Mouse (Mus musculus): Measurements from ENCODE around the gene Fam98a.

The Fam98a gene

DNA sequence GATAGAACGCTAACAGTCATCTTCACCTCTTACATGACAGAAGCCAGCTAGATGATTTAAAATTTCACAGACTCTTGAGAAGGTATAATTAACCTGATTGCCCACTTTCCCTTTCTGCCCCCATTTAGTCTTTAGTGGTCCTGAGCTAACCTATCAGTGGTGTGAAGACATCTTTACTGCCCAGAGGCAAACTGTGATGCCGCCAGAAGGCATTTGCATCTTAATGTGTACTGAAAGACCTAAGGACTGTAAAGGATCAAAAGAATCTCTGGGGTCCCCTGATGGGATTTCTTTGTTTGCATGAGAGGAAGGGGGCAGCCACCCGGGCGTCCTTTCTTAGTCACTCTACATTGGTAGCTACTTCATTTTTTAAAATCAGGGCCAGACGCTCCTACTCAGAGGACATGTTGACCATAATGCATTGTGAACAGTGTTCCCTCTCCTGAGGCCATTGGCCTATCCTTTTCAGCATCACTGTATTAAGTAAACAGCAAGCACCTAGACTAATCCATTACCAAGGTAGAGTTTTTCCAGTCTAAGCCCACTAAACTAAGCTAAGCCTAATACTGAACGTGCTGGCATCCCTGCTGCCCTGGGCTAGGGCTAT is 30.4 kb downstream of the Fam98a start:
- DNase-seq: no peak

DNA sequence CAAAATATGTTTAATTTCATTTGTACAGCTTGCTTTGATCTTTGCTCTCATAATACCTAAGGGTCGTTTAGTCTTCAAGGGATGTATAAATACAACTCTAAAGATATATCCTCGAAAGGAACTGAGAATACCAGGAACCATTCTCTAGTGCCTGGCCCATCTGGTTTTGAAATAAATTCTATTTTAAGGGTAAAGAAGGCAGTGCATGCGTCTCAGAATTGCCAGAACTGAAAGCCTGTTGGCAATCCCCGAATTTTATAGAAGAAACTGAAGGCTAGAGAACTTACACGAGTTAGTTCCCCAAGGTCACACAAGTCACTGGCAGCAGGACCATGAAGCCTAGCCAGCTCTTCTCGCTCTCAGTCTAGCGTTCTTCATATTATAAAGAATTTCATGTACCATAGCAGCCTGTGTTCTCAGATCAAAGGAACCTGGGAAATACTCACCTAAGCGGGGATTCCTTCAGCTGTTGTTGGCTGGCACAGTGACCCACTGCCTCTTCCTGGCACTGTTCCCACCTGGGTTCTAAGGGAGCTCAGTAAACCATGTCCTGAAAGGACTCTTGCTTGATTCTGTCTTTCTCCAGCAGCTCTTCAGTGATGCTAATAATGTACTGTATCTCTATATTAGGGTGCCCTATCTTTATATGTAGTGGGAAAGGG is 32.4 kb downstream of the Fam98a start:
- peak; percentile 40 for DNase-seq

- no peak for DNase-seq
Measured at GRCm38 (mm10) chr17:75518181-75518901, 33.4 kb downstream of the Fam98a start.

- no peak for DNase-seq
Measured at GRCm38 (mm10) chr17:75516591-75516990, 35.2 kb downstream of the Fam98a start.

- no peak for DNase-seq
Measured at GRCm38 (mm10) chr17:75509257-75509656, 42.5 kb downstream of the Fam98a start.

DNA sequence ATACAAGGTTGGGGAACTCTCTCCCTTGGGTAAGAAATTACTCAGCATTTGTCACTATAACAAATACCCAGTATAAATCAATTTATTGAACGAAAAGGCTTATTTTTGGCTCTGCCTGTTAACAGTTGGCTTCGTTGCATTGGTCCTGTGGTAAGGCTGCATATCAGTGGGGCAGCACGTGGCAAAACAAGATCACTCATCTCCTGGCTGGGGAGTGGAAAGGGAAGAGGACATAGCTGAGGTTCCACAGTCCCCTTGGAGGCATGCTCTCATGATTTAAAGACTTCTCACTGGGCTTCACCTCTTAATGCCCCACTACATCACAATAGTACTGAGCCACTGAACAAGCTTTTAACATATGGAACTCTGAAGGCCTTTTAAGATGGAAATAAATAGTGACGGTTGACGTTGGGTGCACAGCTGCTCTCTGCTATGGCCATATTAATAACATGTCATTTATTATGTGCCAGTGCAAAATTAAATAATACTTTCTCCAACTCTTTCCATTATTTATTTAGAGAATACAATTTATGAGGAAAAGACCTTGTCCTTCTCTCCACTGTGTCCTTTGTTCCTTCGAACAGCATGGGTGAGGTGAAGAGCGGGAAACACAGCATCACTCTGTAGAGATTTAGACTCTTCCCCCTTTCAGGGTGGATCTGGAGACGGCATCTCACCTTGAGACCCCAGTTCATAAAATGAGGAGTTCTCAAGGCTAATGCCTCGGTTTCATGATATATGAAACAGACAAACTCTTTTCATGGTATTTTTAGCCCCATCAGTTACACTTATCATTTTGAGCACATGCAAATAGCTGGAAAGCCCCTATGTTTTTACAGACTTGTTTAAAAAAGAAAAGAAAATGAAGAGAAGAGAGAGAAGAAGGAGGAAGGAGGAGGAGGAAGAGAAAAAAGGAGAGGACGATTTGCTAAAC is 44.8 kb downstream of the Fam98a start:
- DNase-seq: no peak

DNA sequence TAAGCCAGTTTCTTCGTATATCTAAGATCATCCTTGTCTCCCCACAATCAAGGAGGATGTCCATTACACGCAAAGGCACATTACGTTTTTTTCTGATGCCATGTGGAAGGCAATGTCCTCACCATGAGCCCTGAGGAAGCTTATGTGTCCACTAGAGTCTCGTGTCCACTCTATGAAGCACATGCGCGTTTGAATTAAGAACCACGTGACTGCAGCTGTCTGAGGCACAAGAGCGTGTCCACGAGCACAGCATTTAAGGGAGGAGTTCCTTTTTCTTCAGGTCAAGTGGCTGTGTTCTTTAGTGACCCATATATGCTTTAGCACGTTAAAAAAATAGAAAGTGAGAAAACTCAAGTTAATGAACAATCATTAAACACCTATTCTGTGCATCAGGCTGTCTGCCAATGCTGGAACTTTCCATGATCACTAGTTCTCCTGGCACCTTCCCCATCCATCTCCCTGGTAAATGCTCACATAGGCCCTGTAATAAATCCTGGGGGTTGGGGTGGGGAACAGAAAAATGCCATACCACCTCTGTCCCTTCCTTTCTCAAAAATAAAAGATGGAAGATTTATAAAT is 45.6 kb downstream of the Fam98a start:
- DNase-seq: no peak

- DNase-seq: no peak
Measured at GRCm38 (mm10) chr17:75505053-75505452, 46.7 kb downstream of the Fam98a start.

DNA sequence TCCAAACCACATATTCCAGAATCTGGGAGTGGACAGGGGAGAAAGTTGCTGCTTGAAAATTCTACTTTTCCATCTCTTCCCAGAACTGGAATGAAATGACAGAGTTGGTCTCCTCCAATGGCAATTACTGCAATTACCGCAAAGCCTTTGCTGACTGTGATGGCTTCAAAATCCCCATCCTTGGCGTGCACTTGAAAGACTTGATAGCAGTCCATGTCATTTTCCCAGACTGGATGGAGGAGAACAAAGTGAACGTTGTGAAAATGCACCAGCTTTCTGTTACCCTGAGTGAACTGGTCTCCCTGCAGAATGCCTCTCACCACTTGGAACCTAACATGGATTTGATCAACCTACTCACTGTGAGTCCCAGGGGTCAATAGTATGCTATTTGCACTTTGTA is 48.7 kb downstream of the Fam98a start:
- no peak for DNase-seq

- no peak for DNase-seq
Measured at GRCm38 (mm10) chr17:75498241-75498651, 53.5 kb downstream of the Fam98a start.

- no peak for DNase-seq
Measured at GRCm38 (mm10) chr17:75495213-75495612, 56.5 kb downstream of the Fam98a start.
